Comparison of ENCODE assay signal across 9 mouse cellular contexts in genomic region chr9:64084661-64085399, GRCm38 (mm10). TPM values are rescaled to one million over a fixed set of nuclear protein-coding genes. Genes with fewer than 3 reads are reported as not detected.
DNase-seq lines count a peak whose midpoint lies in the region; ATAC-seq and TF ChIP-seq lines count a peak whose summit lies in the region.
"Had no signal": no experiment of that assay in that cellular context is flagged by ENCODE, and none has a peak within 500 bp of the region (broad histone marks: within the 10 kb centered on the region; RNA-seq: fewer than 3 reads in every experiment).

No protein-coding gene starts in this region.

- TF ChIP-seq POLR2A in testis, adult 2 months (IDR thresholded peaks at IDR 0.05; ENCODE audit: control insufficient read depth, low read depth, low read length) = no peak

- H3K27ac ChIP-seq in embryonic facial prominence, embryonic 11.5 days (replicated peaks; ENCODE audit: low read depth, low read length) = 0 out of 2 replicates have a peak overlapping the region, but pooled peaks have one; percentile 25
- peak overlapping the region; percentile 92 for H3K27ac ChIP-seq in heart, embryonic 15.5 days
- H3K27ac ChIP-seq in midbrain, embryonic 10.5 days (replicated peaks) = peak overlapping the region; percentile 87
- H3K27ac ChIP-seq in testis, adult 2 months (ENCODE audit: control insufficient read depth, insufficient read depth, low read depth, low read length) = peak overlapping the region; percentile 26; the same call in 1 of the 2 replicates

- WGBS in embryonic facial prominence, embryonic 11.5 days = under 1% methylated on average over 49 of the region's 49 CpGs
- 2% methylated on average over 48 of the region's 49 CpGs for WGBS in heart, embryonic 15.5 days
- under 1% methylated on average over 48 of the region's 49 CpGs for WGBS in midbrain, embryonic 10.5 days

- peaks cover 9% of the 10 kb centered on the region; the same call in 1 of the 2 replicates for H3K4me1 ChIP-seq in embryonic facial prominence, embryonic 11.5 days (ENCODE audit: control insufficient read depth, insufficient read depth, low read length)
- peaks cover 57% of the 10 kb centered on the region for H3K4me1 ChIP-seq in heart, embryonic 15.5 days (replicated peaks)
- peaks cover 40% of the 10 kb centered on the region for H3K4me1 ChIP-seq in midbrain, embryonic 10.5 days
- H3K4me1 ChIP-seq in testis, adult 2 months (ENCODE audit: control insufficient read depth, insufficient read depth, low read length) = peaks cover 11% of the 10 kb centered on the region

- peak overlapping the region; percentile 29 for H3K4me3 ChIP-seq in embryonic facial prominence, embryonic 11.5 days (ENCODE audit: low read depth, low read length)
- peak overlapping the region; percentile 49 for H3K4me3 ChIP-seq in heart, embryonic 15.5 days
- peak overlapping the region; percentile 54 for H3K4me3 ChIP-seq in midbrain, embryonic 10.5 days
- peak overlapping the region; percentile 34 for H3K4me3 ChIP-seq in testis, adult 2 months (ENCODE audit: control insufficient read depth, low read depth, low read length)

- H3K9ac ChIP-seq in embryonic facial prominence, embryonic 11.5 days (replicated peaks; ENCODE audit: low read length) = peak overlapping the region; percentile 79
- peak overlapping the region; percentile 62 for H3K9ac ChIP-seq in heart, embryonic 15.5 days

- H3K9me3 ChIP-seq in embryonic facial prominence, embryonic 11.5 days (replicated peaks; ENCODE audit: control insufficient read depth, low read length) = no peaks in the 10 kb centered on the region
- H3K9me3 ChIP-seq in heart, embryonic 15.5 days (replicated peaks) = no peaks in the 10 kb centered on the region
- no peaks in the 10 kb centered on the region for H3K9me3 ChIP-seq in midbrain, embryonic 10.5 days (replicated peaks)

- 0 out of 2 replicates have a peak, but pooled peaks have one; percentile 25 for ATAC-seq in embryonic facial prominence, embryonic 11.5 days (replicated peaks; ENCODE audit: insufficient number of reproducible peaks, low FRiP score, low TSS enrichment, low read depth)
- ATAC-seq in heart, embryonic 15.5 days (replicated peaks; ENCODE audit: insufficient number of reproducible peaks, insufficient read depth, low FRiP score, low read depth) = peak; percentile 55

- DNase-seq in heart, adult 11 months = peak; percentile 97
- DNase-seq in heart, adult 8-10 months (ENCODE audit: low spot score) = no peak
- peak; percentile 75 for DNase-seq in embryonic facial prominence, embryonic 11.5 days (ENCODE audit: low spot score)
- peak; percentile 63 to 72 for DNase-seq in kidney, postnatal 4 days
- peak; percentile 76 for DNase-seq in midbrain, embryonic 10.5 days (ENCODE audit: low spot score)
- no peak for DNase-seq in cerebellum, postnatal 14 days

- no peak for TF ChIP-seq CTCF in testis, adult 2 months (IDR thresholded peaks at IDR 0.05; ENCODE audit: control insufficient read depth, insufficient read depth, insufficient replicate concordance, low read depth, low read length)

- H3K27me3 ChIP-seq in embryonic facial prominence, embryonic 11.5 days (ENCODE audit: control insufficient read depth, insufficient read depth, low read length) = no peaks in the 10 kb centered on the region
- no peaks in the 10 kb centered on the region for H3K27me3 ChIP-seq in heart, embryonic 15.5 days
- H3K27me3 ChIP-seq in midbrain, embryonic 10.5 days (ENCODE audit: low read depth, poor library complexity, severe bottlenecking) = peaks cover 51% of the 10 kb centered on the region
- H3K27me3 ChIP-seq in testis, adult 2 months (ENCODE audit: control insufficient read depth, insufficient read depth, low read length) = no peaks in the 10 kb centered on the region

- H3K36me3 ChIP-seq in embryonic facial prominence, embryonic 11.5 days (replicated peaks; ENCODE audit: control insufficient read depth, insufficient read depth, low read depth, low read length) = no peaks in the 10 kb centered on the region
- H3K36me3 ChIP-seq in heart, embryonic 15.5 days = no peaks in the 10 kb centered on the region
- no peaks in the 10 kb centered on the region for H3K36me3 ChIP-seq in midbrain, embryonic 10.5 days
- H3K36me3 ChIP-seq in testis, adult 2 months (ENCODE audit: control insufficient read depth, insufficient read depth, low read length) = no peaks in the 10 kb centered on the region

- peak overlapping the region; percentile 90 for H3K4me2 ChIP-seq in embryonic facial prominence, embryonic 11.5 days (ENCODE audit: low read depth, low read length)
- H3K4me2 ChIP-seq in heart, embryonic 15.5 days = peak overlapping the region; percentile 88

RNA-seq across cellular contexts. Expression of gene Lctl, which starts 32.1 kb away (rescaled TPM):
- under 1 TPM in 2 of 4 experiments, not detected in 2; 0.68 to 0.75 TPM for total RNA-seq in heart, adult 8-10 months (2022)
- not detected in 2 replicates for polyA plus RNA-seq in embryonic facial prominence, embryonic 11.5 days (2014; fragmentation: Nextera tagmentation; extraction: Ambion mirVana)
- polyA plus RNA-seq in heart, embryonic 15.5 days (2015; fragmentation: Nextera tagmentation; extraction: Ambion mirVana) = 0.13 TPM in 1 of 2 replicates, not detected in the other
- 0.14 TPM in 1 of 2 replicates, not detected in the other for polyA plus RNA-seq in midbrain, embryonic 10.5 days (2016; fragmentation: Nextera tagmentation; extraction: Ambion mirVana)
- 0.17 and 0.49 TPM in 2 replicates for polyA plus RNA-seq in testis, adult 2 months (2012; rRNA removed)
- total RNA-seq: left cerebral cortex, postnatal 25 days had no signal

Comparison
In these comparisons a context has a peak if more than half of its experiments do, and no peak if none do; other contexts are left out.
1. DNase-seq: peak in heart, adult 11 months (single experiment), embryonic facial prominence, embryonic 11.5 days (single experiment), kidney, postnatal 4 days (2 of 2) and midbrain, embryonic 10.5 days (single experiment); none in heart, adult 8-10 months (single experiment) and cerebellum, postnatal 14 days (0 of 2).
2. H3K27ac ChIP-seq: peak in every context shown above with its lines; median percentile 92 in heart, embryonic 15.5 days; 87 in midbrain, embryonic 10.5 days; 26 in testis, adult 2 months; 25 in embryonic facial prominence, embryonic 11.5 days.
3. Peak in every context shown above with its lines, with median percentiles within 50 percentile points of each other: H3K4me3 ChIP-seq.